Mouse (Mus musculus) brain, adult 2 months (tissue): Measurements from ENCODE around the gene Reg3a.
"Not testable (repeated sequence)": the region's sequence is repeated elsewhere in the genome, so short reads cannot be mapped to it uniquely, and the experiment has no call there.

Experiments used
- DNase-seq: peaks from one replicate; pipeline ENCODE4 v3.0.0; 2011; ENCODE audit warnings: low read depth, low spot score

Reg3a gene

GRCm38 (mm10) chr6:78380409-78380808 is at the start of gene Reg3a:
TSS of gene Reg3a (plus strand) at chr6:78380709.
- no peak for DNase-seq

GRCm38 (mm10) chr6:78331919-78332569 is 48.5 kb upstream of the Reg3a start:
- peak; percentile 68 for DNase-seq

- peak; percentile 79 for DNase-seq
Measured at GRCm38 (mm10) chr6:78340296-78340695, 40.2 kb upstream of the Reg3a start.

- DNase-seq: no peak
Measured at GRCm38 (mm10) chr6:78341689-78342088, 38.8 kb upstream of the Reg3a start.

- no peak for DNase-seq
Measured at GRCm38 (mm10) chr6:78361971-78362563, 18.4 kb upstream of the Reg3a start.

- DNase-seq: no peak
Measured at GRCm38 (mm10) chr6:78370357-78370756, 10.2 kb upstream of the Reg3a start, which contains the start of gene Reg3b. TSS of gene Reg3b (plus strand) at chr6:78370657.

GRCm38 (mm10) chr6:78378765-78379164 is 1.7 kb upstream of the Reg3a start, which contains the start of gene Reg3d:
TSS of gene Reg3d (minus strand) at chr6:78378865.
- DNase-seq: no peak

- DNase-seq: no peak
Measured at GRCm38 (mm10) chr6:78385609-78386008, 5.1 kb downstream of the Reg3a start.

GRCm38 (mm10) chr6:78395323-78395722 is 14.8 kb downstream of the Reg3a start, which contains the start of gene Reg2:
TSS of gene Reg2 (plus strand) at chr6:78395623.
- not testable (repeated sequence) for DNase-seq

GRCm38 (mm10) chr6:78422411-78422810 is 41.9 kb downstream of the Reg3a start, which contains the start of gene Reg1:
TSS of gene Reg1 (plus strand) at chr6:78422711.
- DNase-seq: not testable (repeated sequence)

- no peak for DNase-seq
Measured at GRCm38 (mm10) chr6:78425497-78425896, 45.0 kb downstream of the Reg3a start.
